Mouse (Mus musculus) spleen, embryonic (tissue): Measurements from ENCODE around the gene Aar2.

ENCODE experiments used
- CTCF ChIA-PET: fragments of 350-600 bp; sonication (Branson Sonifier 250); formaldehyde crosslinking; loops from one replicate; lab custom pipeline; 2022; lab: Charles Lee

The Aar2 gene

GRCm38 (mm10) chr2:156617536-156617935 lies 70.2 kb downstream of the Aar2 start:
- CTCF ChIA-PET = no interaction called here
